Mouse (Mus musculus) bone marrow macrophage, adult 2 months (primary cell): ENCODE results near the gene Cd47.

Experiments used
- CTCF ChIP-seq: IDR thresholded peaks from 2 replicates; pipeline ENCODE4 v1.5.1; 2012; ENCODE audit warnings: low read depth, mild to moderate bottlenecking, low read length, moderate library complexity
- POLR2A ChIP-seq: IDR thresholded peaks from 2 replicates; pipeline ENCODE4 v1.6.1; 2012; ENCODE audit warnings: mild to moderate bottlenecking, low read depth, low read length, borderline replicate concordance

DNA sequence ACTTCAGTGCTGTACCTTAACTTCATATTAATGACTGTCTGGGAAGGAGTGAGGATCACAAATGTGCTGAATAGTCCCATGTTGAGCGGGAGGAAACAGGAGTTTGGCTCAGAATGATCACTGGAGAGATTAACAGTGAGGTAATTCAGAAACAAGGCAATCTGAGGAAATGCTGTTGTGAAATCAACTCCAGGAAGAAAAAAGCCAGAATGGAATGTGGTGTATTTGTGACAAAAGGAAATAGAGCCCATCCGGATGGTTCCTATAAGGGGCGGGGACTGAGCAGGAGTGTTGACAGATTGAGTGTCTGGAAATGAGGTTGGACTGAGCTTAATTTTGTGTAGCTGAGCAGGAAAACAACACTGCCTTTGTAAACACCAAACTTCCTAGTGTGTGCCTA lies 153.5 kb downstream of the Cd47 start:
- no peak for TF ChIP-seq POLR2A
- no peak for TF ChIP-seq CTCF
